Mouse (Mus musculus) adrenal gland, postnatal 0 days (tissue): ENCODE data around the gene Tbc1d4. TPM values are rescaled to one million over a fixed set of nuclear protein-coding genes. Genes with fewer than 3 reads are reported as not detected.

Experiments used
- polyA plus RNA-seq: library from polyadenylated mRNA; unstranded; fragments of >200 nt; fragmentation: Nextera tagmentation; extraction: Ambion mirVana; gene quantifications from 2 replicates; pipeline ENCODE4 v1.2.1, GENCODE M21; 2015

Tbc1d4 gene
- 16.2 and 44.1 TPM in 2 replicates for polyA plus RNA-seq

DNA sequence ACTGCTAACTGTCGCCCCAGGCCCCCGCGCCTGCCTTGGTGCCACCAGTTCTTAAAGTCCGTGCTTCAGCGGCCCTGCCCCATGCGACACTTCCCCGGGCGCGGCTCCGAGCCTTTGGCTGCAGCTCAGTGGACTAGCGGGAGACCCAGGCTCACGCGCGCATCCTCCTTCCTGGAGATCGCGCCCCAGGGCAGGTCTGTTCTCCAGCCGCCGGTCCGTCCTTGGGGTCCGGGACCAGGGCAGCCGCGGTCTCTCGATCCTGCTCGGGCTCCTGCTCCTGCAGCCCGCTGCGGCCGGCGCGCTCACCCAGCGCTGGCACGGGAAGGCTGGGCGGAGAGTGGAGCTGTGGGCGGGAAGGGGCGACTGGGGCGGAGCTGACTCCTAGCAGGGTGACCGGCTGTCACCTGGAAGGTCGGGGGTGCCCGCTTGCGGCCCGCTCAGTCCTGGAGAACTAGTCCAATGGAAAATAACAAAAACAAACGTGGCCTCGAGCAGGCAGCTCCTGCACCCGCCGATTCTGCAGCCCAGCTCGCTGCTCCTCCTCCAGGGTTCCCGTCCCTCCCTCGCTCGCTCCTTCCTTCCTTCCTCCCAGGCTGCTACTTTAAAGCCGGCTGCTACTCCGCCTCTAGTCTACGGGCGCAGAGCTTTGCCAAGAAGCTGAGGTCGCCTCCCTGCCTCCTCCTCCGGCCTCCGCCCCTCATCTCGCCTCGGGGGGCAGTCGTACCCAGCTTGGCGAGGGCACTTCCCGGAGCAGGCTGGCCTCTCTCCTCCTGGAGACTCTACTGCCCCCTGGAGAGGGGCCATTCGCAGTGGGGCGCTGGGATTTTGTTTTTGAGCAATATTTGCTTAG, at the start of gene Tbc1d4:
Tbc1d4 (minus strand) TSS at position 673 of the 850 bp plus-strand sequence.

DNA sequence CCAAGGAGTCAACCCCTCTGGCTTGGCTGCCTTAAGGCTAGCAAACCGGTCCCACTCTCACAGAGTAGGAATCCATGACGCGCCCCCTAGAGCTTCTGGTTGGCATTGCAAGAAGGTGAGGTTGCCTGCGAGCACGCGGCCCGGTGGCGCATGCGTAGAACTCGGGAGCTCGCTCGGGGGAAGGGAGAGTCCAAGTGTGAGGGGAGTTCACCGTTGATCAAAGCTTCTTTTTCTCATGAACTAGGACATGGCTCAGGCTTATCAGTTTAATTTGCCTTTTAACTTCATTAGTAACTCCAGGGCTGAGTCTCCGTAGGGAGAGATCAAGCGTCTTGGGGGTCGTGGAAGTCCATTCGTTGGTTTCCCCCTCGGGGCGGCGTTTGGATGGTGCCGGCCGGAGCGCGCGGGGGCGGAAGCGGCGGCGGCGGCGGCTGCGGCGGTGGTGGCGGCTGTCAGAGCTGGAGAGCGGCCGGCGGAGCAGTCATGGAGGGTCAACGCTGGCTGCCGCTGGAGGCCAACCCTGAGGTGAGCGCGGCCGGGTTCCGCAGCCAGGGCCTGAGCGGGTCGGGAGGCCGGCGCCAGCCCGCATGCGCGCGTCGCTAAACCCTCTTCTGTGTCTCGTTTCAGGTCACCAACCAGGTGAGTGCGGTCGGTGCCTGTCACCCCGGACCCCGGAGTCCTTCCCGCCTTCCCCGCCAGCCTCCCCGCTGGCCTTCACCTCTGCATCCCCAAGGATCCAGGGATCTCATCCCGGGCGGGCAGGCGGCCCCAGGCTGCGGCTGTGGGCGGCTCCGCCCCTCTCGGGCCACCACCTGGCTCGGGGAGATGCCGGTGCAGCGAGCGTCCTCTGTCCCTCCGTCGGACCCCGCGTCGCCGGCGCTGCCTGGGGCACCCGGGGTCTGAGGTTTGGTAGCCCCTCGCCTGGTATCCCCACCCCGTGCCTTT, 44.9 kb upstream of the Tbc1d4 start, which contains the start of gene Uchl3:
Uchl3 (plus strand) TSS at position 387 of the 945 bp plus-strand sequence.

GRCm38 (mm10) chr14:101640153-101640843, 31.3 kb upstream of the Tbc1d4 start, which contains the start of gene Commd6:
Gene Commd6 (minus strand): TSS chr14:101640686.

Other genes starting within 250 kb of the Tbc1d4 start
- 154 TPM in 2 replicates for gene Commd6, start 31.5 kb upstream of the Tbc1d4 start, polyA plus RNA-seq
- gene Uchl3, start 44.8 kb upstream of the Tbc1d4 start, polyA plus RNA-seq, result 89.2 and 97.3 TPM in 2 replicates
- 2.7 and 4.1 TPM in 2 replicates for gene Gm9922, start 120.6 kb upstream of the Tbc1d4 start, polyA plus RNA-seq
- 5.5 and 6.1 TPM in 2 replicates for gene Lmo7, start 120.8 kb upstream of the Tbc1d4 start, polyA plus RNA-seq